In the genomic region with DNA sequence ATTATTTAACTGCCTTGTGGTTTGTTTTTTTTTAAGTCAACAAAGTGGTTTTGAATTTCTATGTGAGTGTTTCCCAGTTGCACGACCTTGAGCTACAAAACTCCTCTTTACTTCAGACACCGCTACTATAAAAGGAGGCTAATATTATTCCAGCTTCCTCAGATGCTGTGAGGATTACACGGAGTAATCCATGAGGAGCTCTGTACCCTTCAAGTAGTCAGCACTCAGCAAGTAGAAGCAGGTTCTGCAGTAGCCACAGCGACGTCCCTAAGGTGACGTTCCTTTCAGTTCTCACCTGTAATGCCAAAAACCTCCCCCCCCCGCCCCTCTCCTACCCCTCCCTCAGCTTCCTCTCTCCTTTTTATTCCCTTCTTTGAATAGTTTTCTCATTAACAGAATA, we compare ENCODE assay signal across 8 mouse cellular contexts. TPM values are rescaled to one million over a fixed set of nuclear protein-coding genes. Genes with fewer than 3 reads are reported as not detected.
DNase-seq lines count a peak whose midpoint lies in the region; ATAC-seq lines count a peak whose summit lies in the region.

No protein-coding gene starts in this region.

- no peak overlapping the region for H3K27ac ChIP-seq in lung, embryonic 15.5 days
- no peak overlapping the region for H3K27ac ChIP-seq in forebrain, embryonic 13.5 days
- no peak overlapping the region for H3K27ac ChIP-seq in limb, embryonic 12.5 days
- H3K27ac ChIP-seq in neural tube, embryonic 15.5 days (replicated peaks) = no peak overlapping the region

- H3K4me2 ChIP-seq in lung, embryonic 15.5 days = peak overlapping the region; percentile 92
- peak overlapping the region; percentile 96 for H3K4me2 ChIP-seq in forebrain, embryonic 13.5 days
- peak overlapping the region; percentile 95 for H3K4me2 ChIP-seq in limb, embryonic 12.5 days
- H3K4me2 ChIP-seq in neural tube, embryonic 15.5 days = peak overlapping the region; percentile 97

- no peaks in the 10 kb centered on the region for H3K9me3 ChIP-seq in lung, embryonic 15.5 days
- H3K9me3 ChIP-seq in forebrain, embryonic 13.5 days (replicated peaks) = no peaks in the 10 kb centered on the region
- no peaks in the 10 kb centered on the region for H3K9me3 ChIP-seq in limb, embryonic 12.5 days
- H3K9me3 ChIP-seq in neural tube, embryonic 15.5 days (replicated peaks) = no peaks in the 10 kb centered on the region

- peaks cover 11% of the 10 kb centered on the region for H3K4me1 ChIP-seq in lung, embryonic 15.5 days
- H3K4me1 ChIP-seq in forebrain, embryonic 13.5 days = peaks cover 15% of the 10 kb centered on the region
- peaks cover 10% of the 10 kb centered on the region for H3K4me1 ChIP-seq in limb, embryonic 12.5 days (replicated peaks)
- peaks cover 11% of the 10 kb centered on the region for H3K4me1 ChIP-seq in neural tube, embryonic 15.5 days

- 8% methylated on average over 7 of the region's 7 CpGs for WGBS in lung, embryonic 15.5 days
- WGBS in forebrain, embryonic 13.5 days = 8% methylated on average over 7 of the region's 7 CpGs
- WGBS in limb, embryonic 12.5 days = 4% methylated on average over 7 of the region's 7 CpGs
- 10% methylated on average over 7 of the region's 7 CpGs for WGBS in neural tube, embryonic 15.5 days

- no peaks in the 10 kb centered on the region; the same call in 1 of the 2 replicates for H3K27me3 ChIP-seq in lung, embryonic 15.5 days
- peaks cover 11% of the 10 kb centered on the region; the same call in 1 of the 2 replicates for H3K27me3 ChIP-seq in forebrain, embryonic 13.5 days
- peaks cover 12% of the 10 kb centered on the region; the same call in 1 of the 2 replicates for H3K27me3 ChIP-seq in limb, embryonic 12.5 days
- H3K27me3 ChIP-seq in neural tube, embryonic 15.5 days (replicated peaks) = no peaks in the 10 kb centered on the region; the same call in 1 of the 2 replicates

- H3K4me3 ChIP-seq in lung, embryonic 15.5 days = peak overlapping the region; percentile 70
- H3K4me3 ChIP-seq in forebrain, embryonic 13.5 days = peak overlapping the region; percentile 89
- peak overlapping the region; percentile 71 for H3K4me3 ChIP-seq in limb, embryonic 12.5 days (replicated peaks)
- H3K4me3 ChIP-seq in neural tube, embryonic 15.5 days (replicated peaks) = peak overlapping the region; percentile 93

- no peak for DNase-seq in lung, postnatal 36 days
- no peak for DNase-seq in urinary bladder, postnatal 36 days (ENCODE audit: low spot score in 2 of 2)
- DNase-seq in cerebellum, postnatal 36 days = no peak
- DNase-seq in adrenal gland, postnatal 25 days = no peak

- no peak for ATAC-seq in lung, embryonic 15.5 days (ENCODE audit: borderline replicate concordance, extremely low read depth, low FRiP score, low TSS enrichment)
- ATAC-seq in forebrain, embryonic 13.5 days = peak; percentile 41; the same call in 1 of the 2 replicates
- no peak; the same call in 1 of the 2 replicates for ATAC-seq in limb, embryonic 12.5 days (ENCODE audit: insufficient number of reproducible peaks, insufficient read depth, low FRiP score, low TSS enrichment, low read depth)
- ATAC-seq in neural tube, embryonic 15.5 days (ENCODE audit: low FRiP score) = peak; percentile 49; the same call in 1 of the 2 replicates

- H3K9ac ChIP-seq in lung, embryonic 15.5 days = no peak overlapping the region
- H3K9ac ChIP-seq in forebrain, embryonic 13.5 days = no peak overlapping the region
- H3K9ac ChIP-seq in limb, embryonic 12.5 days (replicated peaks) = no peak overlapping the region; the same call in 1 of the 2 replicates
- H3K9ac ChIP-seq in neural tube, embryonic 15.5 days (replicated peaks) = no peak overlapping the region

- no peaks in the 10 kb centered on the region for H3K36me3 ChIP-seq in lung, embryonic 15.5 days
- no peaks in the 10 kb centered on the region for H3K36me3 ChIP-seq in forebrain, embryonic 13.5 days (ENCODE audit: poor library complexity, severe bottlenecking)
- no peaks in the 10 kb centered on the region for H3K36me3 ChIP-seq in limb, embryonic 12.5 days
- H3K36me3 ChIP-seq in neural tube, embryonic 15.5 days = peaks cover under 1% of the 10 kb centered on the region; the same call in 1 of the 2 replicates

RNA-seq across cellular contexts. Expression of gene Shq1, which starts 0.4 kb away (rescaled TPM):
- polyA plus RNA-seq in lung, embryonic 15.5 days (2015; fragmentation: Nextera tagmentation; extraction: Ambion mirVana) = 17.9 and 19.1 TPM in 2 replicates
- polyA plus RNA-seq in forebrain, embryonic 13.5 days (2015; fragmentation: Nextera tagmentation; extraction: Ambion mirVana) = 16.0 TPM in 2 replicates
- 19.3 and 20.1 TPM in 2 replicates for polyA plus RNA-seq in limb, embryonic 12.5 days (2016; fragmentation: Nextera tagmentation; extraction: Ambion mirVana)
- polyA plus RNA-seq in neural tube, embryonic 15.5 days (2015; fragmentation: Nextera tagmentation; extraction: Ambion mirVana) = 8.9 and 11.0 TPM in 2 replicates
- 8.7 and 9.1 TPM in 2 replicates for total RNA-seq in adrenal gland, postnatal 25 days (2021)

RNA-seq across cellular contexts. Expression of gene Gxylt2, which starts 33.1 kb away (rescaled TPM):
- 3.9 and 4.1 TPM in 2 replicates for polyA plus RNA-seq in lung, embryonic 15.5 days (2015; fragmentation: Nextera tagmentation; extraction: Ambion mirVana)
- polyA plus RNA-seq in forebrain, embryonic 13.5 days (2015; fragmentation: Nextera tagmentation; extraction: Ambion mirVana) = 0.85 and 1.0 TPM in 2 replicates
- polyA plus RNA-seq in limb, embryonic 12.5 days (2016; fragmentation: Nextera tagmentation; extraction: Ambion mirVana) = 10.9 and 12.5 TPM in 2 replicates
- 2.2 and 2.6 TPM in 2 replicates for polyA plus RNA-seq in neural tube, embryonic 15.5 days (2015; fragmentation: Nextera tagmentation; extraction: Ambion mirVana)
- 0.48 and 0.73 TPM in 2 replicates for total RNA-seq in adrenal gland, postnatal 25 days (2021)

Comparison
In these comparisons a context has a peak if more than half of its experiments do, and no peak if none do; other contexts are left out.
1. ATAC-seq: peak in forebrain, embryonic 13.5 days (single experiment) and neural tube, embryonic 15.5 days (single experiment); none in lung, embryonic 15.5 days (single experiment) and limb, embryonic 12.5 days (single experiment).
2. Peak in every context shown above with its lines, with median percentiles within 50 percentile points of each other: H3K4me2 ChIP-seq and H3K4me3 ChIP-seq.